Mouse (Mus musculus) brain, embryonic 18.5 days (tissue): ENCODE results near the gene Aph1c.
"Not testable (repeated sequence)": the region's sequence is repeated elsewhere in the genome, so short reads cannot be mapped to it uniquely, and the experiment has no call there.

ENCODE experiments used
- DNase-seq: peaks from one replicate; pipeline ENCODE4 v3.0.0-alpha.2; 2012; ENCODE audit warnings: low read depth, low spot score

Gene Aph1c

GRCm38 (mm10) chr9:66834318-66835096 is at the start of gene Aph1c:
Gene Aph1c, minus strand, starts transcription at chr9:66834726.
- DNase-seq, result peak; percentile 96

GRCm38 (mm10) chr9:66883500-66883899 is 49.0 kb upstream of the Aph1c start:
- no peak for DNase-seq

DNA sequence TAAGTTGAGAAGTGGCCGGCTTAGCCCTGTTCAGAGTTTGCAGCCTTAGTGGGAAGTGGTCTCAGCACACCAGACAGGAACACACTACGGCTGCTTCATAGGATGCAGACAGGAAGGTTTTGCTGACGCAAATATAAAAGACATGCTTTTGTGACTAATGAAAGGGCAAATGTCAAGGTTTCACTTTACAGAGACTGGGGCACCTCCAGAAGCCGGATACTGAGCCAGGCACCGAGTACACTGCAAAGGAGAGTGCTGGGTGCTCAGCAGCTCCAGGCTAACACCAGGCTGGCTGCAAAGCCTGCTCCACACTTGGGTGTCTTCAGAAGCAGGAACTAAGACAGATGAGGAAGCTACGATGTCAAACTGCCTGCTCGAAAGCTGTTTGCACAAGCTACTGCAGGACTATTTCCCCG is 47.9 kb upstream of the Aph1c start:
- DNase-seq, result no peak

GRCm38 (mm10) chr9:66881858-66882257 is 47.3 kb upstream of the Aph1c start:
- no peak for DNase-seq

DNA sequence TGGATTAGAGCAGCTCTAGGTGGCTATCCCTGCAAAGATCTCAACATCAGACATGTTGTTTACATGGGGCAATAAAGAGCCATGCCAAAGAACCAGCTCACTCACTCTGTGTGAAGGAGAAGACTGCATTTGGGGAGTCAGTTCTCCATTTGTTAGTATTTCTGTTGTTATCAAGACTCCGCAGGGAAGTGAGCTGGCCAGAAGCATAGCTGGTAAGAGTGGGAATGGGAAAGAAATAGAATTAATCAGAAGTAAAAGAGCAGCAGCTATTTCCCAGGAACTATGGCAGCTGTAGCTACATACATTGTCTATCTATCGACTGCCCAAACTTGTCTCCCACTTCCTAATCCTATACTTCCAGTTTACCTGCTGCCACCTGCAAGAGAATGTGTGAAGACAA is 46.2 kb upstream of the Aph1c start:
- no peak for DNase-seq

DNA sequence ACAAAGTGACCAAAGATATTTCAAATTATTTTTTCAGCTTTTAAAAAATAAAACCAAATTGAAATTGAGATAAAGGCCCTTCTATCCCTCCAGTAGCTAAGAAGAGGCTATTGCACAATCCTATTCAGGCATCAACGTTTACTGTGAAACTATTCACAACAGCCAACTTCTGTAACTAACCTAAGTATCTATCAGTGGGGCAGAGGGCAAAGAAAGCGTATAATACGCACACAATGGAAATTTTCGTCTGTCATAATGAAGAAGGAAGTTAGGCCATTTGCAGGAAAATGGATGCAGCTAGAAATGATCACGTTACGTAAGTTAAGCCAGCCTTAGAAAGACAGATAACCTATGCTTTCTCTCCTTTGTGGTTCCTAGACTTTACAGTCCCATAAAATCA is 45.0 kb upstream of the Aph1c start:
- no peak for DNase-seq

- DNase-seq, result no peak
These were observed 44.4 kb upstream of the Aph1c start for GRCm38 (mm10) chr9:66878899-66879298.

DNA sequence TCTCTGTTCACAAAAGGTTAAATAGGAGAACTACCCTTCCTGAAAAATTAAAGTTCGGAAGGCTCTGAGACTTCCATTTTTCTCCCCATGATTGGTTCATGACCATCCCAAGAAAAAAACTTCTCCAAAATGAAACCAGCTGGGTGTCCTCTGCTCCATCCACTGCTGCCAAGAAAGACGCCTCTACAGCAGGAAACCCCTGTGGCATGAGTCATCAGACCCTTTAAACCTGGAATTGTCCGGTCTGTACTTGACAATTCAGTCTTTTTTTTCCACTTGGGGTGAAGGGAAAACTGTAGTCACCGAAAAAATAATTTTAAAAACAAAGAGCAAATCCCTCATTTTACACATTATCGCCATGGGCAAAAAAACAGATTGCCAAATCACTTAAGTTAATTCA is 42.1 kb upstream of the Aph1c start:
- DNase-seq, result no peak

DNA sequence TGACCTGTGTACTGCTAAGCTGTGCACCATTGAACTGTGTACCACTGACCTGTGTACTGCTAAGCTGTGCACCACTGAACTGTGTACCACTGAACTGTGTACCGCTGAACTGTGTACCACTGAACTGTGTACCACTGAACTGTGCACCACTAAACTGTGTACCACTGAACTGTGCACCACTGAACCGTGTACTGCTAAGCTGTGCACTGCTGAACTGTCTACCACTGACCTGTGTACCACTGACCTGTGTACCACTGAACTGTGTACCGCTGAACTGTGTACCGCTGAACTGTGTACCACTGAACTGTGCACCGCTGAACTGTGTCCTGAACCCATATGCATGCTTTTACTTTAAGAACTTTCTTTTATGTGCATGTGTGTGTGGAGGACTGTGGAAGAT is 39.8 kb upstream of the Aph1c start:
- no peak for DNase-seq

DNA sequence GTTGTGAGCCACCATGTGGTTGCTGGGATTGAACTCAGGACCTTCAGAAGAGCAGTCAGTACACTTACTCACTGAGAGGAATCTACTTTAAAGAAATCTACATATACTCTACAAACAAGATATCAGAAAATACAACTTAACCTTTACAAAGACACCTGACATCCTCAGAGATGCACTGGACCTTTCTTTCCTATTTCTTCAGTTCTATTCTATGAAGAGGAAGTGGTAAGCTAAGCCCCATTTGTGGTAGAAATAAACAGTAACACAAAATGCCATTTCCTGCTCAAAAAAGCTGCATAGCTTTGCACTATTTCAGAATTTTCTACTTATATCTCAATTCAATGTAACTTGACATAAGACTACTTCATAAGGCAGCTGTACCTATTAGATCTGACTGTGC is 39.0 kb upstream of the Aph1c start:
- no peak for DNase-seq

DNA sequence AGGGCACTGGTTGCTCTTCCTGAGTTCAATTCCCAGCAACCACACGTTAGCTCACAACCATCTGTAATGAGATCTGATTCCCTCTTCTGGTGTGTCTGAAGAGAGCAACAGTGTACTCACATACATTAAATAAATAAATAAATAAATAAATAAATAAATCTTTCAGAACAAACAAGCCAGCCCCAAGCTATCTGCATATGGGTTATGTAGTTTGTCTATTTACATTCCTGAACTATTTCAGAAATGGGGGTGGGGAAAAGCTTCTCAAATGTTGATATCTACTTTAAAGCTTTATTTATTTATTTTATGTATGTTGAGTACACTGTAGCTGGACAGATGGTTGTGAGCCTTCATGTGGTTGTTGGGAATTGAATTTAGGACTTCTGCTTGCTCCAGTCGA is 38.5 kb upstream of the Aph1c start:
- not testable (repeated sequence) for DNase-seq

GRCm38 (mm10) chr9:66872015-66872727 is 37.6 kb upstream of the Aph1c start:
- DNase-seq, result no peak

- no peak for DNase-seq
These were observed 30.2 kb upstream of the Aph1c start for GRCm38 (mm10) chr9:66864708-66865107.

DNA sequence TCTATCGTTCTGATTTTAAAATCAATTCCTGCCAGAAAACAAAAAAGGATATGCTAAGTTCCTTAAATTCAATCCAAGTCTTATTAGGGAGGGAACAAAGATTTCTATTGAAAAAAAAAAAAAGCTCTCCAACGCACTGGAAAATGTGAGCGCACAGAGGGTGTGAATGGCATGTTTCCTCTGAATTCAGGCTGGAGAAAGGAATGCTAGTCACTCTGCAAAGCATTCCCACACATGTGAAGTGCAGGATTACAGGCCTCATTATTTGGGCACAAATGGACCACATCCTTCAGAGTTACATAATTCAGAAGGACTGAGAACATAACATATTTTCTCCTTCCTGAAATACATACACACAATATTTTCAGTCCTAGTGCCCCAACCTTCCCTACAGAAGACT is 28.9 kb upstream of the Aph1c start:
- no peak for DNase-seq

- no peak for DNase-seq
These were observed 27.7 kb upstream of the Aph1c start for GRCm38 (mm10) chr9:66862202-66862601.

- no peak for DNase-seq
These were observed 26.7 kb upstream of the Aph1c start for GRCm38 (mm10) chr9:66861104-66861767.

DNA sequence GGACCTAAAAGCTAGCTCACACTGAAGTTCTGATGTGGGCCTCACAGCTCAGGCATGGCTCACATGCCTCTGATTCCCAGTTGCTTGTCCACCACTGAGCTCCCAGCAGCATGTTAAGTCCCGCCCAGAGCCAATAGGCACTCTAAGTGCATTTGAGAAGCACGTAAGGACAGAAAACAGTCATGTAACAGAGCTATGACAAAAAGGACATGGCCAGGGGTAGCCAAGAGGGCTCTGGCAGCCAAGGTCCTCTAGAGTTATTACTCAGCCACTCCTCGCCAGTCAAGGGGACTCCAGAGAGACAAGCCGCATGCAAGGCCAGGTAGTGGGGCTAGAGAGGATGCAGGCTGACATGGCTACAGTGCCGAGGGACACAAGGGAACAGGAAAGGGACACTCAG is 25.0 kb upstream of the Aph1c start:
- DNase-seq, result no peak

DNA sequence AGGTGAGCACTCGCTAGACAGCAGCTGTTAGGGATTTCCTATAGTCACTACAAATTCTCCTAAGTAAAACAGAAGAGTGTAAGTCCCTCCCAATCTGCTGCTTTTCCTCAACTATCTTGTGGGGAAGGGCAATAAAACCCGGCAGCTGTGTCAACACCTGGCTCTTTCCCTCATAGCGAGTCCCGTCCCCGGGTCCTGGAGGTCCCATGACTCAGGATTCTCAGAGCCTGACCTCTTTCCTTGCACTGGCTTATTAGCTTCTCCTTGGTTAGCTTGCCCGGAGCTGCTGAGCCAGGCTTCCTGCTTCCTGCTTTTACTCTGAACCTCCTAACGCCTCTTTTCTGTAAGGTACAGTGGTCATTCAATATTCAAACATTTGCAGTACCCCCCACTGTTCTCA is 21.3 kb upstream of the Aph1c start:
- DNase-seq, result no peak

DNA sequence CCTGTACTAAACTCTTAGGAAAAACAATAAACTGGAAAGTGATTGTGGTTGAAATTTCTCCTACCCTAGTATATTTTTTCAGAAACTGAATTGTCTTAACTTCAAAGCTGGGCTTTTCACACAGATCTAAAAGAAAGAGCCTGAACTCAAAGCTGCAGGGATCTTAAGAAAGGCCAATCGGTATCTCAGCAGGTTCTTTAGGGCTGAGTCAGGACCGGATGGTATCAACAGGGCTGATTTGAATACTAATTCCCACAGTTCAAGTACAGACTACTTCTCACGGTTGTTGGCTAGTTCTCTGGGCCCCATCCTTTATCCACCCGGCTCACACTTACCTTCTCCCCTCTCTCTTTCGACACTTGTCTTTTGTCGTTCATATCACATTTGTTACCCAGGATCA is 18.1 kb upstream of the Aph1c start:
- DNase-seq, result no peak

DNA sequence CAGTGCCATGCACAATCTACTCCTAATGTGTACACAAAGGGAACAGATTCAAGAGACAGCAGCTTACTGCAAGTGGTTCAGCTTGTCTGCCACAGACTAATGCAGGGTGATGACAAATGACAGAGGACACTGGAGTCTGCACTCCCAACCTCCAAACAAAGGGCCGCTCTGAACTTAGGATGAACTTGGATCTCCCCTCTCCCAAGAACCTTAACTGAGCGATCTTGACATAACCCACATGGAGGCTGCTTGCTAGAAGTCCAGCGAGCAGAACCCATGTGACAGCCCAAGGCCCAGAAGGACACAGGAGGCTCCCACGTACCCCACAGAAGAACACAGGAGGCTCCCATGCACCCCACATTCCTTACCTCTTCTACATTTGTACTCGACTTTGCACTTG is 16.4 kb upstream of the Aph1c start:
- DNase-seq, result no peak

DNA sequence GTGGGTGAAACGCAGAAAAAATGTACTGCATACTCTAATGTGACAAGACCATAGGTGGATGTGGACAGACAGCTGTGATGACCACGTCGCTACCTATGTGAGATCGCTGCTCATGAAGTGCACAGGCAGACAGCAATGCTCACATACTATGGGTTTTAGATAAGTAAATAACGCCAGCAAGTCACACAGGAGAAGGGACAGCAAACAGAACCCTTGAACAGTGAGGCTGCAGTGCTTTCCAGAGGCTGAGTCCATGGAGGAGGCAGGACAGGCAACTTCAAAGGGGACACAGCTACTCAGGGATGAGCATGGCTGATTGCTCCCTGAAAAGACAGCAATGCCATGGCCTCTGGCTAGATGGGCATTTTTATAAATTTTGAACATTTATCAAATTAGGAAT is 12.3 kb upstream of the Aph1c start:
- DNase-seq, result no peak

GRCm38 (mm10) chr9:66835097-66835480 is 563 bp upstream of the Aph1c start:
- no peak for DNase-seq

GRCm38 (mm10) chr9:66833851-66834250 is 675 bp downstream of the Aph1c start:
- no peak for DNase-seq
